ENCODE assay signal across 11 mouse cellular contexts in the genomic region with DNA sequence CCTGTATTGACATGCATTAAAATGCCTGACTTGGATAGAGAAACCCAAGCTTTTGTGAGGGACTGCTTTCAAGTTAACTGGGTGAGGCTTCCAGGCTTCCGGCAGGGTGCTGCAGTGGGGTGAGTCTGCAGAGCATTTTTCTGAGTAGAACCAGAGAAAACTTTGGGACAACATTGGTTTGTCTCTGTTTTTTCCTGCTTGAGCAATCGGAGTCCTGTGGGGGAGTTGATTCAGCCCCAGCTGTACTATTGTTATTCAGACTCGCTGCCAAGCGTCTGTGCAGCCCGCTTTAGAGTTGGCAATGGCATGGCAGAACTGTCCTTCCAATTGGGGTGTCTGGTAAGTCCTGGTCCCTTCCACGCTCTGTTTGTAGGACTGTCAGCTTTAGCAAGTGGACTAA.
DNase-seq lines count a peak whose midpoint lies in the region; ATAC-seq and TF ChIP-seq lines count a peak whose summit lies in the region.
"Had no signal": no experiment of that assay in that cellular context is flagged by ENCODE, and none has a peak within 500 bp of the region (broad histone marks: within the 10 kb centered on the region; RNA-seq: fewer than 3 reads in every experiment).

No protein-coding gene starts in this region.

- TF ChIP-seq EP300 in heart, adult 2 months (IDR thresholded peaks at IDR 0.05; ENCODE audit: insufficient read depth, low read depth, low read length), result no peak

- no peak overlapping the region for H3K4me2 ChIP-seq in heart, embryonic 11.5 days
- H3K4me2 ChIP-seq in forebrain, embryonic 15.5 days (replicated peaks), result no peak overlapping the region

- no peaks in the 10 kb centered on the region for H3K9me3 ChIP-seq in heart, embryonic 11.5 days (replicated peaks; ENCODE audit: control insufficient read depth, low read length)
- no peaks in the 10 kb centered on the region for H3K9me3 ChIP-seq in forebrain, embryonic 15.5 days

- H3K27me3 ChIP-seq in heart, embryonic 11.5 days (ENCODE audit: control insufficient read depth, insufficient read depth, low read length), result no peaks in the 10 kb centered on the region
- H3K27me3 ChIP-seq in heart, adult 2 months (ENCODE audit: control insufficient read depth, insufficient read depth, low read length), result no peaks in the 10 kb centered on the region
- H3K27me3 ChIP-seq in forebrain, embryonic 15.5 days, result no peaks in the 10 kb centered on the region

- TF ChIP-seq CTCF in heart, adult 2 months (IDR thresholded peaks at IDR 0.05), result no peak
- TF ChIP-seq CTCF in layer of hippocampus, adult 2 months (conservative IDR thresholded peaks at IDR 0.05), result no peak

- no peak overlapping the region for H3K9ac ChIP-seq in heart, embryonic 11.5 days (ENCODE audit: low read depth, low read length)
- H3K9ac ChIP-seq in heart, adult 2 months (ENCODE audit: low read depth, low read length), result no peak overlapping the region
- H3K9ac ChIP-seq in forebrain, embryonic 15.5 days (replicated peaks), result no peak overlapping the region
- H3K9ac ChIP-seq: liver, embryonic 14.5 days had no signal

- H3K27ac ChIP-seq in heart, embryonic 11.5 days (ENCODE audit: low read depth, low read length), result no peak overlapping the region
- peak overlapping the region; percentile 21 for H3K27ac ChIP-seq in heart, adult 2 months
- H3K27ac ChIP-seq in layer of hippocampus, adult 2 months, result no peak overlapping the region
- no peak overlapping the region for H3K27ac ChIP-seq in forebrain, embryonic 15.5 days (replicated peaks)
- H3K27ac ChIP-seq: left cerebral cortex, adult 2 months; liver, embryonic 14.5 days had no signal

- H3K36me3 ChIP-seq in heart, embryonic 11.5 days (ENCODE audit: control insufficient read depth, insufficient read depth, low read length), result no peaks in the 10 kb centered on the region
- no peaks in the 10 kb centered on the region for H3K36me3 ChIP-seq in heart, adult 2 months (ENCODE audit: control insufficient read depth, insufficient read depth, low read length)
- no peaks in the 10 kb centered on the region for H3K36me3 ChIP-seq in forebrain, embryonic 15.5 days

- H3K4me3 ChIP-seq in heart, embryonic 11.5 days (ENCODE audit: low read depth, low read length), result no peak overlapping the region
- no peak overlapping the region for H3K4me3 ChIP-seq in heart, adult 2 months
- H3K4me3 ChIP-seq in layer of hippocampus, adult 2 months, result no peak overlapping the region
- no peak overlapping the region for H3K4me3 ChIP-seq in forebrain, embryonic 15.5 days
- H3K4me3 ChIP-seq: left cerebral cortex, adult 2 months had no signal

- H3K79me2 ChIP-seq in heart, adult 2 months (replicated peaks; ENCODE audit: control insufficient read depth, insufficient read depth, low read length), result no peaks in the 10 kb centered on the region

- intact Hi-C loops in heart, adult 2 months (cut with DNase I), result loop anchor here (10.0 kb wide), 1 partner anchor 157 kb away; no protein-coding TSS in a partner anchor

- 83% methylated on average over 6 of the region's 6 CpGs for WGBS in heart, embryonic 11.5 days (ENCODE audit: insufficient replicate concordance)
- WGBS in heart, adult 2 months, result 53% methylated on average over 6 of the region's 6 CpGs
- WGBS in forebrain, embryonic 15.5 days, result 54% methylated on average over 6 of the region's 6 CpGs

- no peaks in the 10 kb centered on the region for H3K4me1 ChIP-seq in heart, embryonic 11.5 days (ENCODE audit: control insufficient read depth, insufficient read depth, low read length)
- H3K4me1 ChIP-seq in heart, adult 2 months (ENCODE audit: control insufficient read depth, insufficient read depth, low read length), result no peaks in the 10 kb centered on the region; the same call in none of the 2 replicates
- no peaks in the 10 kb centered on the region for H3K4me1 ChIP-seq in forebrain, embryonic 15.5 days

- TF ChIP-seq POLR2A in heart, adult 2 months (IDR thresholded peaks at IDR 0.05; ENCODE audit: insufficient read depth, low read depth, low read length), result no peak

- ATAC-seq in heart, embryonic 11.5 days (replicated peaks; ENCODE audit: insufficient number of reproducible peaks, low FRiP score, low TSS enrichment), result no peak
- ATAC-seq in forebrain, embryonic 15.5 days (replicated peaks), result no peak

- DNase-seq in heart, adult 11 months, result peak; percentile 96
- DNase-seq in ZHBTc4 (ENCODE audit: low read depth, low spot score), result peak; percentile 25
- DNase-seq in heart, adult 2 months, result peak; percentile 50 to 51
- peak; percentile 39 to 61 for DNase-seq in layer of hippocampus, adult 2 months (ENCODE audit: low spot score in 2 of 2)
- DNase-seq in testis, postnatal 14 days (ENCODE audit: low spot score), result no peak
- no peak for DNase-seq in right cerebral cortex, postnatal 4 days
- DNase-seq: thymus, adult 2 months had no signal

Comparison
In these comparisons a context has a peak if more than half of its experiments do, and no peak if none do; other contexts are left out.
1. DNase-seq: peak in heart, adult 11 months (single experiment), ZHBTc4 (single experiment), heart, adult 2 months (2 of 2) and layer of hippocampus, adult 2 months (2 of 2); none in testis, postnatal 14 days (single experiment) and right cerebral cortex, postnatal 4 days (single experiment).